Mouse (Mus musculus) gastrocnemius, postnatal 25 days (tissue): Measurements from ENCODE around the gene Tmem223. TPM values are rescaled to one million over a fixed set of nuclear protein-coding genes. Genes with fewer than 3 reads are reported as not detected.

ENCODE experiments used
- DNase-seq: peaks from one replicate; pipeline ENCODE4 v3.0.0; 2022
- total RNA-seq, 2 experiments: library from RNA; stranded (reverse); gene quantifications; 1 replicate in 1 of 2; 2 replicates in 1 of 2; pipeline ENCODE4 v1.2.3; 2021

Tmem223 gene
- total RNA-seq, 2 experiments from 2014 or later, result 82.8 to 87.5 TPM

- no peak for DNase-seq
Observed at GRCm38 (mm10) chr19:8745382-8745781, 25.4 kb upstream of the Tmem223 start.

DNA sequence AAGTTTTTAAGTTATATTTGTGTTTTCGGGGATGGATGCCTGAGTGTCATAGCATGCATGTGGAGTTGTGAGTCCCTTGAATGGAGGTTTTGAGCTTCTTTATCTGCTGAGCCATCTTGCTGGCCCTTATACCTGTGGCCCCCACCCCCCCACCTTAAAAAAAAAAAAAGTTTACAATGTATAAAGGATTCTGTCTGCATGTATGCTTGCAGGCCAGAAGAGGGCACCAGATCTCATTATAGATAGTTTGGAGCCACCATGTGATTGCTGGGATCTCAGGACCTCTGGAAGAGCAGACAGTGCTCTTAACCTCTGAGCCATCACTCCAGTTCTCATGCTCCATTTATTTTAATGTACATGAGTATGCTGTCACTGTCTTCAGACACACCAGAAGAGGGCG lies 23.4 kb upstream of the Tmem223 start:
- DNase-seq, result no peak

DNA sequence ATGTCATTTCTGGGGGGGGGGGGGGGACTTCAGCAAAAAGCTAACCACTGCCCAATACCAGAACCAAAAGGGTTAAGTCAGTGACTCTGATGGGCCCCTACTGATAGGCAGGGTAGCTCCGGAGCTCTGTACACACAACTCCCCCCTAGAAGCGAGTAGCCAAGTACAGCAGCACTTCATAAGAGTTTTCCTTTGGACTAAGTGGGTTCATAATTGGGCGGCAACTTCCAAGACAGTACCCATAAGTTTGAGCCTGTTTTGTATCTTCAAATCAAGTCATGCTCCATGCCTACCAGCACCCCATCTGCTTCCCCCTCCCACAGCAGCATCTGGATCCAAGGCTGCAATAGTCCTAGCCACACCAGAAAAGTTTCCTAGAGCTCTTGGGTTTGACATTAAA lies 15.1 kb upstream of the Tmem223 start:
- DNase-seq, result no peak

GRCm38 (mm10) chr19:8756635-8757387 lies 14.0 kb upstream of the Tmem223 start, which contains the start of gene Nxf1:
Gene Nxf1 (plus strand): TSS chr19:8757073.
- DNase-seq, result peak; percentile 93

DNA sequence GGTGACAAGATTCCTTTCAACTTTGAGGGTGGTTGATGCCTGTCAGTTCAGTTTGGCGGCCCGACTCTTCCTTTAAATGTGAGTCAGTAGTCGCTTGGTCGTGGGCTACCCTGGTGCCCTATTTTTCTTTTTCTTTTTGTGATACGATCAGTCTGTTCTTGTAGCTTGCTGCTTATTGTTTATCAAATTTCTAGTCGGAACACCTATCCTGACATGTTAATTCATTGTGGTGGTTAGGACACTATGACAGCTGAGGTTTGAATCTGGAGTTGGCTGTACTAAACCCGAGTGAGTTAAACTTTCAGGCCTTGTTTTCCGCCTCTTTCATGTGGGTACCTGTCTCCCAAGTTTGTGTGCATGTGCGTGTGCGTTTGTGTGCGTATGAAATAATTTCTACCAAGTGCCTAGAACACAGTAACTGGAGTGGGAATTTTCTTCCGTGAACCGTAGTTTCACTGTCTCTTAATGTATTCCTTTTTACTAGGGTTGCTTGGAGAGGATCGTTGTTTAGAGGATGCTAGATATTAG lies 13.3 kb upstream of the Tmem223 start:
- no peak for DNase-seq

- DNase-seq, result no peak
Observed at GRCm38 (mm10) chr19:8758899-8759298, 11.9 kb upstream of the Tmem223 start.

GRCm38 (mm10) chr19:8760757-8761156 lies 10.0 kb upstream of the Tmem223 start:
- no peak for DNase-seq

GRCm38 (mm10) chr19:8763276-8763675 lies 7.5 kb upstream of the Tmem223 start:
- no peak for DNase-seq

DNA sequence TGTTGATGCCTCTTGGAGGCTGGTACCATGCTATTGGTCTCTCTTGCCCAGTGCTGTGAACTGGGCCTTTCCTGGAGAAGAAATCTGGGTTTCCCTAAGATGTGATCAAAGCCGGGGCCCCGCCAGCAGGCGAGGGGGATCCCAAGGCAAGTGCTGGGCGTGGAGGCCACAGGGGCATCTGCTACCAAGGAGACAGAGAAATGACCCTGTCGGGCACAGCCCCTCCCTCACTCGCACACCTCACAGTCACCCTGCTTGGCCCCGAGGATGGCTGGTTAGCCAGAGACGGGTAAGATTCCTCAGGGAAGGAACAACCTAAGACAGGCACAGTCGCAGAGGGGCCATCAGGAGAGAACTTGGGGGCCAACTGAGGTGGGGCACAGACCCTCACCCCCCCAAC lies 5.2 kb upstream of the Tmem223 start:
- DNase-seq, result no peak

DNA sequence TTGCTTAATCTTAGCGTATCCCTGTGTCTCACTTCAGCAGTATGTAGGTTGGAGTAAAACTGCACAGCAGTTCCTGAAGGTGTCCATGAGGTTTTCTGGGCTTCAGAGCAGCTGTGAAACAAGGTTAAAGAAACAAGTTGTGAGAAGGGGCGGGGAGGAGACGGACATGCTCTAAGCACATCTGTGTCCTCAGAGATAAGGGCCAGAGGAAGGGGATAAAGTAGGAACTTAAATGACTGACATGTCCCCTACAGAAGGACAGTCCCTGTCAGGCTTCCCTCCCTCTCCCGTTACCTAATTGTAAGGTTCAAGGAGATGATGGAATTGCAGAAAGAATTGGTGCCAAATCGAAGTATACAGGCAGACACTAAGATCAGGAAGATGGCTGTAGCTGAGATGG lies 2.2 kb downstream of the Tmem223 start:
- no peak for DNase-seq

DNA sequence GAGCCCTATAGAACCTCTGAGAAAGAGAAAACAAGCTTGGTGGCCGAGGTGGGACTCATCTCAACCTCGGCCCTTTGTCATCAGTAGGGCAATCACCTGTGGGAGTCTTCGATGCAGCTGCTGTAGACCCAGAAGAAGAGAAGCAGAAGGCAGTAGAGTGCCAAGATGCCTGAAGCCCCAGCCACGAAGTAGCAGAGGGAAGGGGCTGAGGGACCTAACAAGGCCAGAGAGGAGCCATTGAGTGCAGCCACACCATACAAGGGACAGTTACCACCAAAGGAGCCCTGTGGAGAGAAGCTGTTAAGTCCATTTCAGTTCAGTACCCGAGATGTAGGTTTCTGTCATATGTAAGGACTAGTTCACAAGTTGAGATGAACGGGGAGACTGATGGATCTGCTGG lies 2.6 kb downstream of the Tmem223 start:
- no peak for DNase-seq

GRCm38 (mm10) chr19:8774086-8774835 lies 3.5 kb downstream of the Tmem223 start, which contains the start of gene Tmem179b:
Gene Tmem179b (minus strand): TSS chr19:8774467.
- DNase-seq, result peak; percentile 91

DNA sequence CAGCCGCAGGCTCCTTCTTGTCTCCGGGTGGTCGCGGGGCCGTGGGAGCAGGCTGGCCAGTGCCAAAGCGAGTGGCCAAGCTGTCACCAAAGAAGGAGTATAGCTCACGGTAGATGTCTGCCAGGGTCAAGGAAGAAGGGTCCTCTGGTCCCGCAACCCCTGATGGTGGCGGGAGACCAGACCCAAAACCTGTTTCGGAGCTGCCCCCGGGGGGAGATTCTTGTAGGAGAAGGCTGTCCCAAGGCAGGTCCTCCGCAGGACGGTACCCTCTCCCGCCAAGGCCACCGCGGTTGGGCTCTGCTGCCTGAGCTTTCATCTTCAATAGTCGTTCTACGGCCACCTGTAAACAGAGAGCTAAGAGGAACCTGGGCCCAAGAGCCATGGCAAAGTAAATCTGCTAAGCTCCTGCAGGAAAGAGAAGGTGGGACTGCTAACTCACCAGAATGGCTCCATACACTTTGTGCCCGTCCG lies 4.2 kb downstream of the Tmem223 start:
- peak; percentile 24 for DNase-seq

DNA sequence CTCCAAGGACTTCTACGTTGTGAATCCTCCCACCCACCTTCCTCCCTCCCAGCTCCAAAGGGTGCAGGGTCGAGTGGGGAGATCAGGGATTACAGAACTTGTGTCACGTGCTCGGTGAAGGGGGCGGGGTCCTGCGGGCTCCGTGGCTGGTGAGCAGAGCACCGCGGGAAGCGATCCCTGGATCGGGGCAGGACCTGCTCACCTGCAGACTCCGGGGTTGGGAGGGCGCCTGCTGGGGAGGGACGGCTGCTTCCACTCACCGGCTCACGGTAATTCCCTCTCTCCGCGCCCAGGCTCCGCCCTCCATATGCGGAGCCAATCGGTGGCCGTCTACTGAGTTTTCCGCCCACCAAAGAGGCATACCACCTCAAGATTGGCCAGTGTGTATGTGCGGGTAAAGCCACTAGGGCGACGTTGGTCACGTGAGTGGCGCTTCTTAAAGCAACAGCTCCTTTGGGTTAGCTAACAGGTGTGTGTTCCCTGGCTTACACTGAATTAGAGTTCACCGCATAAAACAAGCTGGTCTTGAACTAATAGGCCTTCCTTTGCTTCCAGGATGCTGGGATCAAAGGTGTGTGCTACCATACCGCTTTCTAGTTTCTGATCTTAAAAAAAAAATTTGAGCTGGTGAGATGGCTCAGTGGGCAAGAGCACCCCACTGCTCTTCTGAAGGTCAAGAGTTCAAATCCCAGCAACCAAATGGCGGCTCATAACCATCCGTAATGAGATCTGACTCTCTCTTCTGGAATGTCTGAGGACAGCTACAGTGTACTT lies 15.4 kb downstream of the Tmem223 start, which contains the start of gene Taf6l:
Gene Taf6l, minus strand, starts transcription at position 410 of the 774 bp plus-strand sequence.
- DNase-seq, result peak; percentile 92

DNA sequence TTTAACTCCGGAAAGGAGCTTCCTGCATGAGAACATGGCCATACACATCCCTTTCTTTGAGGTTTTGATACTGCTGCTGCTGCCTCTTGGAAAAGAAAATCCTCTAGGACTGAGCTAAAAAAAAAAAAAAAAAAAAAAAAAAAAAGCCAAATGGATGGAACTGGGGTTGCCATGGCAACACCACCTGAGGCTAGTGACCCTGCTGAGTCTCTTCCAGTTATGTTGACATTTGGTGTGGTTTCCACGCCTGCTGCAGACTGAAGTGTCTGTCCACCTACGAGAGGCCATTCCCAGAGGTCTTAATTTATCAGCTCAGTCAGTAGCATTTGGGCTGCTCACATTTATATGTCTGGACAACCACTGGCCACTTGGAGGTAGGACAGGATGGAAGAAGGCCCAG lies 17.7 kb downstream of the Tmem223 start:
- DNase-seq, result no peak

DNA sequence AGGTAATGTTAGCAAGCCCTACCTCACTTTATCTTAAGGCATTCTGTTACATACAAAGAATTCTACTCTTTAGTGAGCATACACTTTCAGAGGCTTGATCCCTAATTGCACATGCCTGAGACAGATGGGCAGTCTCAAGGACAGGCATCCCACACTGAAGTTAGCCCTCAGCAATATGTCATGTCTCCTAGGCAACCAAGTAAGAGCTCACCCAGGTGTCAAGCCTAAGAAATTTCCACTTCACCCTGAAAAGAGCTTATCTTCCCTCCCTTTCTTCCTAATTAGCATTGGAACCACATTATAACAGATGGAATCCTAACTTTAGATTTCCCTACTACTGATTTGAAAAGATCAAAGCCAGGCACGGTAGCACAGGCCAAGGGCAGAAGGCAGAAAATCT lies 18.4 kb downstream of the Tmem223 start:
- no peak for DNase-seq

DNA sequence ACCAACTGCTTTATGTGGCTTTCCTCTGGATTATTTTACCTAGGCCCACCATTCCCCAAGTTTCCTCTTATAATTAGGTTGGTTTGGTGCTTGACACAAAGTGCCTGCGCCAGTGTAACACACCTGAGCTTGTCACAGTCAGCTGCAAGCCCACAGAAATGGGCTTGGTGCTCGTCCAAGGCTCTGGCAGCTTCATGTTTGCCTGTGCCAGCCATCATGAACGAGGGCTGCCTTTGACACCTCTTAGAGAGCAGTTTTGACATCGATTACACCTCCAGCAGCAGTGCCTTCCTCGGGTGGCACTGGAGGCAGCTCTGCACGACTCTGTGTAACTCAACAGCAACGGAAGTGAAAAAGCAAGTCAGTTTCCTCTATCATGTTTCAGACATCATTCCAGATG lies 19.4 kb downstream of the Tmem223 start:
- DNase-seq, result no peak

DNA sequence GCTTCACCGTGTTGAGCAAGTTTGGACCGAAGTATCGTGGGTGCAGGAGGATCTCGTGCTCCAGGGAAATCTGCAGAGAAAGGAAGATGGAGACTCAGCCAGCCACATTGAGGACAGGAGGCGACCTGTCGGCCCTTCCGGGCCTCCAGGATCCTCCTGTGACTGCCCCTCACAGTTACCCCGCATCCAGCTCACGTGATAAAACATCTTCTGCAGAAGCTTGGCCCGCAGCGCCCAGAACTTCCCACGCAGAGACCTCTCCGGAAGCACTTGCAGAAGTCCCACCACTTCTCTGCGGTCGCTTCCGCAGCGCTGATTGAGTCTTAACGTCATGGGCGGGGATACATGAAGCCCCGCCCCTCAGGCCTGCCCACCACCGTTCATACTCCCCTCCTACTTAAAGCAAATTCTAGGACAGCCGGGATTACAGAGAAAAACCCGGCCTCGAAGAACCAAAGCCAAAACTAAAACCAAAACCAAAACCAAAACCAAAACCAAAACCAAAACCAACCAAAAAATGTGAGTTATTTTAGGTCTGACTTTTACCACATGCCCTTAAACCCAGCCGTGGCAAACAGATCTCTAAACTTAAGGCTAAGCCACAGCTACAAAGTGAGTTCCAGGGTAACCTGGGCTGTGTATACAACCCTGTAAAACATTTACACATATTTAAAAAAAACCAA lies 27.6 kb downstream of the Tmem223 start, which contains the start of gene Polr2g:
Gene Polr2g, minus strand, starts transcription at position 314 of the 683 bp plus-strand sequence.
- DNase-seq, result peak; percentile 92

GRCm38 (mm10) chr19:8798947-8799315 lies 28.1 kb downstream of the Tmem223 start:
- no peak for DNase-seq

- peak; percentile 97 for DNase-seq
Observed at GRCm38 (mm10) chr19:8802130-8802821, 31.5 kb downstream of the Tmem223 start, which contains the start of gene Zbtb3. Gene Zbtb3 (plus strand): TSS chr19:8802555.
